Mouse (Mus musculus): ENCODE data around the gene P3h4. TPM values are rescaled to one million over a fixed set of nuclear protein-coding genes. Genes with fewer than 3 reads are reported as not detected.
A peak's percentile ranks its signal among the peaks of the same experiment; 100 is the strongest.

P3h4 gene
- polyA plus RNA-seq, 1 experiment from 2014 or later: 69.1 TPM

GRCm38 (mm10) chr11:100432002-100432401 lies 17.4 kb upstream of the P3h4 start:
- Histone ChIP-seq H3K27ac (ENCODE audit: low read length) (no peak overlapping the region), H3K27me3 (ENCODE audit: insufficient read depth, low read length) (no peaks in the 10 kb centered on the region), H3K4me2 (replicated peaks; ENCODE audit: low read depth, low read length) (no peak overlapping the region), H3K36me3 (ENCODE audit: insufficient read depth, low read length) (peaks cover 22% of the 10 kb centered on the region), H3K9ac (replicated peaks; ENCODE audit: low read length) (no peak overlapping the region), H3K4me3 (ENCODE audit: low read length) (no peak overlapping the region), H3K4me1 (ENCODE audit: insufficient read depth, low read length) (no peaks in the 10 kb centered on the region), H3K9me3 (ENCODE audit: low read length) (no peaks in the 10 kb centered on the region)
- 93% methylated on average over 5 of the region's 5 CpGs for WGBS
- no peak for ATAC-seq (ENCODE audit: low FRiP score, low TSS enrichment)

DNA sequence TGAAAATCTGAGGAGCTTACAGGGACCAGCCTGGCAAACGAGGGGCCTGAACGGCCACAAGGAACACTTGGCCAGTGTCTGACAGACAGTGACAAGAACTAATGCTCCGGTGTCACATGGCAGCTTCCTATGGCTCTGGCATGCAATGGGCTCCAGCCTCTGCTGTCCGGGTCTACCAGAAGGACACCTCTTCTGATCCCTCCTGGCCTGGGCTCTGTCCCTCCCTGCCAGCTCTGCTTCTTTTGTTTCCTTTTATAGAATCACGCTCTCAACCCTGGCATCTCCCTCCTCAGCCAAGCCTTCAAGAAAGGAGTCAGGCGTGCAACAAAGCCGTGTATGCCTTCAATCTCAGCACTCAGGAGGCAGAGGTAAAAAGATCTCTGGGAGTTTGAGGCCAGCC lies 15.4 kb upstream of the P3h4 start:
- H3K9me3 ChIP-seq (ENCODE audit: low read length): no peaks in the 10 kb centered on the region
- no peak for ATAC-seq (ENCODE audit: low FRiP score, low TSS enrichment)
- 81% methylated on average over 7 of the region's 7 CpGs for WGBS
- no peaks in the 10 kb centered on the region for H3K4me1 ChIP-seq (ENCODE audit: insufficient read depth, low read length)
- H3K9ac ChIP-seq (replicated peaks; ENCODE audit: low read length): no peak overlapping the region
- H3K27ac ChIP-seq (ENCODE audit: low read length): no peak overlapping the region
- peaks cover 15% of the 10 kb centered on the region for H3K36me3 ChIP-seq (ENCODE audit: insufficient read depth, low read length)
- H3K4me3 ChIP-seq (ENCODE audit: low read length): no peak overlapping the region
- H3K4me2 ChIP-seq (replicated peaks; ENCODE audit: low read depth, low read length): no peak overlapping the region
- no peaks in the 10 kb centered on the region for H3K27me3 ChIP-seq (ENCODE audit: insufficient read depth, low read length)

- Histone ChIP-seq H3K4me1 (ENCODE audit: insufficient read depth, low read length) (no peaks in the 10 kb centered on the region), H3K4me3 (ENCODE audit: low read length) (no peak overlapping the region), H3K9ac (replicated peaks; ENCODE audit: low read length) (no peak overlapping the region), H3K27me3 (ENCODE audit: insufficient read depth, low read length) (no peaks in the 10 kb centered on the region), H3K9me3 (ENCODE audit: low read length) (no peaks in the 10 kb centered on the region), H3K36me3 (ENCODE audit: insufficient read depth, low read length) (peaks cover 22% of the 10 kb centered on the region), H3K4me2 (replicated peaks; ENCODE audit: low read depth, low read length) (no peak overlapping the region), H3K27ac (ENCODE audit: low read length) (no peak overlapping the region)
- ATAC-seq (ENCODE audit: low FRiP score, low TSS enrichment): no peak
- whole genome bisulfite sequencing: 50% methylated on average over 9 of the region's 9 CpGs
These were observed 14.1 kb upstream of the P3h4 start for GRCm38 (mm10) chr11:100428612-100429199.

- WGBS: 82% methylated on average over 3 of the region's 3 CpGs
- H3K36me3 ChIP-seq (ENCODE audit: insufficient read depth, low read length): peaks cover 30% of the 10 kb centered on the region
These were observed 12.2 kb upstream of the P3h4 start for GRCm38 (mm10) chr11:100426820-100427219.

GRCm38 (mm10) chr11:100425851-100426250 lies 11.2 kb upstream of the P3h4 start:
- ATAC-seq (ENCODE audit: low FRiP score, low TSS enrichment): no peak
- Histone ChIP-seq H3K4me2 (replicated peaks; ENCODE audit: low read depth, low read length) (no peak overlapping the region), H3K9me3 (ENCODE audit: low read length) (no peaks in the 10 kb centered on the region), H3K36me3 (ENCODE audit: insufficient read depth, low read length) (peaks cover 32% of the 10 kb centered on the region), H3K27ac (ENCODE audit: low read length) (no peak overlapping the region), H3K4me1 (ENCODE audit: insufficient read depth, low read length) (peaks cover 12% of the 10 kb centered on the region), H3K4me3 (ENCODE audit: low read length) (no peak overlapping the region), H3K9ac (replicated peaks; ENCODE audit: low read length) (0 out of 2 replicates have a peak overlapping the region, but pooled peaks have one; percentile 2), H3K27me3 (ENCODE audit: insufficient read depth, low read length) (no peaks in the 10 kb centered on the region)
- WGBS: 27% methylated on average over 7 of the region's 7 CpGs

More at GRCm38 (mm10) chr11:100426820-100427219, 12.2 kb upstream of the P3h4 start:
- Histone ChIP-seq H3K27ac (ENCODE audit: low read length) (no peak overlapping the region), H3K4me1 (ENCODE audit: insufficient read depth, low read length) (peaks cover 2% of the 10 kb centered on the region; the same call in 1 of the 2 replicates), H3K4me3 (ENCODE audit: low read length) (no peak overlapping the region), H3K9me3 (ENCODE audit: low read length) (no peaks in the 10 kb centered on the region), H3K4me2 (replicated peaks; ENCODE audit: low read depth, low read length) (no peak overlapping the region), H3K27me3 (ENCODE audit: insufficient read depth, low read length) (no peaks in the 10 kb centered on the region), H3K9ac (replicated peaks; ENCODE audit: low read length) (no peak overlapping the region)
- ATAC-seq (ENCODE audit: low FRiP score, low TSS enrichment): no peak

DNA sequence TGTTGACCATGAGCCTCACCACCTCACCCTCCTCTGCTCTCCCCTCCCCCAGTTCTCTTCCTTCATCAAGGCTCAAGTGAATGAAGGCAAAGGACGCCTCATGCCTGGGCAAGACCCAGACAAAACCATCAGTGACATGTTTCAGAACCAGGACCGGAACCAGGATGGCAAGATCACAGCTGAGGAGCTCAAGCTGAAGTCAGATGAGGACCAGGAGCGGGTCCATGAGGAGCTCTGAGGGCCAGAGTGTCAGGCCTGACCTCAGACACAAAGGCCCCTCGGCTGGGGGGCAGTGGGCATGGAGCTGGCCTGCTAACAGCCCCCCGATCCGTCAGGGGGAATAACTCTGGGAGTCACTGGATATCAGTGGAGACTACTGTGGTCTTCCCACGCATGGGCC lies 9.2 kb upstream of the P3h4 start:
- H3K4me2 ChIP-seq (replicated peaks; ENCODE audit: low read depth, low read length): no peak overlapping the region
- no peaks in the 10 kb centered on the region for H3K9me3 ChIP-seq (ENCODE audit: low read length)
- 90% methylated on average over 7 of the region's 7 CpGs for WGBS
- ATAC-seq (ENCODE audit: low FRiP score, low TSS enrichment): no peak
- no peaks in the 10 kb centered on the region for H3K27me3 ChIP-seq (ENCODE audit: insufficient read depth, low read length)
- no peak overlapping the region for H3K4me3 ChIP-seq (ENCODE audit: low read length)
- peaks cover 14% of the 10 kb centered on the region for H3K4me1 ChIP-seq (ENCODE audit: insufficient read depth, low read length)
- H3K27ac ChIP-seq (ENCODE audit: low read length): no peak overlapping the region
- no peak overlapping the region for H3K9ac ChIP-seq (replicated peaks; ENCODE audit: low read length)
- H3K36me3 ChIP-seq (ENCODE audit: insufficient read depth, low read length): peaks cover 17% of the 10 kb centered on the region

GRCm38 (mm10) chr11:100421537-100421936 lies 6.9 kb upstream of the P3h4 start:
- ATAC-seq (ENCODE audit: low FRiP score, low TSS enrichment): peak; percentile 72
- Histone ChIP-seq H3K4me1 (ENCODE audit: insufficient read depth, low read length) (peaks cover 24% of the 10 kb centered on the region), H3K36me3 (ENCODE audit: insufficient read depth, low read length) (peaks cover 17% of the 10 kb centered on the region), H3K4me3 (ENCODE audit: low read length) (no peak overlapping the region), H3K9me3 (ENCODE audit: low read length) (no peaks in the 10 kb centered on the region), H3K4me2 (replicated peaks; ENCODE audit: low read depth, low read length) (no peak overlapping the region), H3K27me3 (ENCODE audit: insufficient read depth, low read length) (no peaks in the 10 kb centered on the region), H3K27ac (ENCODE audit: low read length) (peak overlapping the region; percentile 59; the same call in 1 of the 2 replicates), H3K9ac (replicated peaks; ENCODE audit: low read length) (no peak overlapping the region)
- 21% methylated on average over 8 of the region's 8 CpGs for WGBS

DNA sequence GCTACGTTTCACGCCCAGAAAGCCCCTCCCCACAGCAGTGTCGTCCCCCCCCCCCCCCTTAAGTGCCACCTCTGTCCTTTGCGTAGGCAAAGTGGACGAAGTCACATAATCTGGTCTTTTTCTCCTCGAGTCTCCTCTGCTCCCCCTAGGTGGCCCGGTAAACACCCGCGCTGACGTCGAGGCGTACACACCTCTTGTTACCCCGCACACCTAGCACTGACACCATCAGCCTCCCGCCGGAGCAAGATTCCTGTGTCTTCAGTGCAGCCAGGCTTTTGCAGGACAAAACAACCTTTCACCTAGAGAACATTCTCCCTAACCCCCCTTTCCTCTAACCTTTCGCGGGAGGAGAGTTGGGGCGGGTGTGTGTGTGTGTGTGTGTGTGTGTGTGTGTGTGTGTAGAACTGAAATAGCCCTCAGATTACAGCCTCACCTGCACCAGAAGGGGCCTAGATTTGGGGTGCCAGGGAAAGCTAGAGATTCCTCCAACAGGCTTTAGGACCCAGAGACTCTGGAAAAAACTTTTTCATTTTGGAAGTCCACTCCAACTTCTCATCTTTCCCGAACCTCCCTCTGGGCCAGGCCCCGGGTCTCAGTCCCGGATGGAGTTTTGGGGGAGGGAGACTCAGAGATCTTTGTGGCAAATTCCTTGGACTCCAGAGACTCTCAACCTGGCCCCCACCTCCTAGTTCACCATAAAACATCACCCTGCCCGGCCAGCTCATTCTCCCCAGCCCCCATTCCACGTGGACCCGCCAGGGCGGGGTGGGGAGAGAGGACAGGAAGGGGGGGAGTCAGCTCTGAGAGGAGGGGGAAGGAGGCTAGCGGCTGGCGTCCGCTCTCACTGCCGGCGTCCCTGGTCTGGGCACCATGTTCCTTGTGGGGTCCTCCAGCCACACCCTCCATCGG lies 532 bp upstream of the P3h4 start, which contains the start of gene Fkbp10:
Fkbp10 (plus strand) TSS at position 784 of the 909 bp plus-strand sequence.
- H3K9me3 ChIP-seq (ENCODE audit: low read length): no peaks in the 10 kb centered on the region
- H3K4me1 ChIP-seq (ENCODE audit: insufficient read depth, low read length): peaks cover 46% of the 10 kb centered on the region
- H3K27me3 ChIP-seq (ENCODE audit: insufficient read depth, low read length): no peaks in the 10 kb centered on the region
- H3K4me2 ChIP-seq (replicated peaks; ENCODE audit: low read depth, low read length): peak within 1 kb of the TSS; percentile 88
- peak within 1 kb of the TSS; percentile 79 for H3K4me3 ChIP-seq (ENCODE audit: low read length)
- peak; percentile 44 for ATAC-seq (ENCODE audit: low FRiP score, low TSS enrichment)
- 0% methylated on average over 30 of the region's 31 CpGs for WGBS
- peak within 1 kb of the TSS; percentile 81 for H3K9ac ChIP-seq (replicated peaks; ENCODE audit: low read length)
- H3K27ac ChIP-seq (ENCODE audit: low read length): peak within 1 kb of the TSS; percentile 97
- H3K36me3 ChIP-seq (ENCODE audit: insufficient read depth, low read length): 0 out of 2 replicates have a peak, but pooled peaks cover 9% of the 10 kb centered on the region

DNA sequence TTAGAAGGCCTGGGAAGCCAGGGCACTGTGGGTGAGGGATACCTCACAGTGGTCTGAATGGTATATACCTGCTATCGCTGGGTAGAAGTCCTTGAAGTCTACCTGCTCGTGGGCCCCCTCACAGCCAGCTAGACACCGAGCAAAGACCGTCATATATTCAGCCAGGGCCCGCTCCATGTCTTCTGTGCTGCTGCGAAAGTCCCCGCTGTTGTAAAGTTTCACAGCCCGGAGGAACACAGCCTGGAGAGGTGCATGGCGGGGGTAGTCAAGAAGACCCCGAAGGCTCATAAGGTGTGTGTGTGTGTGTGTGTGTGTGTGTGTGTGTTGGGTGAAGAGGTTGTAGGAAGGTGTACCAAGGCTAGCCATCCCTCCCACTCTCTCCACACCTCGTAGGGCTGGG lies 1.1 kb downstream of the P3h4 start:
- peak overlapping the region; percentile 88 for H3K4me2 ChIP-seq (replicated peaks; ENCODE audit: low read depth, low read length)
- ATAC-seq (ENCODE audit: low FRiP score, low TSS enrichment): no peak
- WGBS: 53% methylated on average over 11 of the region's 11 CpGs
- peaks cover 46% of the 10 kb centered on the region for H3K4me1 ChIP-seq (ENCODE audit: insufficient read depth, low read length)
- H3K9me3 ChIP-seq (ENCODE audit: low read length): no peaks in the 10 kb centered on the region
- peak overlapping the region; percentile 79 for H3K4me3 ChIP-seq (ENCODE audit: low read length)
- H3K36me3 ChIP-seq (ENCODE audit: insufficient read depth, low read length): peaks cover 19% of the 10 kb centered on the region; the same call in 1 of the 2 replicates
- H3K9ac ChIP-seq (replicated peaks; ENCODE audit: low read length): peak overlapping the region; percentile 81
- H3K27me3 ChIP-seq (ENCODE audit: insufficient read depth, low read length): no peaks in the 10 kb centered on the region
- H3K27ac ChIP-seq (ENCODE audit: low read length): no peak overlapping the region

Data from kidney, embryonic 16.5 days (tissue).